Mouse (Mus musculus) ES-Bruce4 (cell line): ENCODE results near the gene Cntnap2.

Source experiments
- CTCF ChIP-seq: IDR thresholded peaks from one replicate; pipeline ENCODE4 v1.8.1; 2011; ENCODE audit warnings: low read depth, low read length
- POLR2A ChIP-seq: IDR thresholded peaks from one replicate; pipeline ENCODE4 v1.8.1; 2011; ENCODE audit warnings: low read length; ENCODE audit not compliant: insufficient read depth

DNA sequence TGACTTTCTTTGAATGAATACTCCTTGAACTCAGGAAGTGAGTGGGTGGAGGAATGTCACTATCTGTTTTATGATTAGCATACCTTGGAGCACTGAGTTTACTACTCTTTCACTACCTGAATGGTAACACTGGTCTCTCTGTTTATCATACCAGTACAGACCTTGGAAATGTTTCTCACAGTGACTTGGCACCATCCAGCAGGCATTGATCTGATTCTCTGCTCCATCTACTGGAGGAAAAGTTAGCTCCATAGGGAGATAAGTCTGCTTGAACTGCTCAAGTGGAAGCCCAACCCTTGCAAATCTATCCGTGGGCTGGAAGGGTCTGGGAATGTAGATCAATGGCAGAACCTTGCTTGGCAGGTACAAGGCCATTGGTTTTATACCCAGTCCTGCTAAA is 2235.3 kb downstream of the Cntnap2 start:
- TF ChIP-seq POLR2A (no peak), CTCF (no peak)
